Mouse (Mus musculus) gastrocnemius, adult 2 months (tissue): ENCODE measurements around the gene Plekho2. TPM values are rescaled to one million over a fixed set of nuclear protein-coding genes. Genes with fewer than 3 reads are reported as not detected.
A peak's percentile ranks its signal among the peaks of the same experiment; 100 is the strongest.

Source experiments
- DNase-seq: peaks from one replicate; pipeline ENCODE4 v3.0.0; 2022
- H3K27ac ChIP-seq: fragments of 200-600 bp; 2 replicates; pipeline ENCODE4 v1.8.1; 2022; ENCODE audit warnings: mild to moderate bottlenecking
- H3K4me3 ChIP-seq: fragments of 200-600 bp; 2 replicates; pipeline ENCODE4 v1.8.1; 2022; ENCODE audit warnings: mild to moderate bottlenecking, moderate library complexity
- CTCF ChIP-seq: fragments of 200-600 bp; IDR thresholded peaks from 2 replicates; pipeline ENCODE4 v1.8.1; 2022; ENCODE audit warnings: antibody characterized with exemption, mild to moderate bottlenecking, moderate library complexity
- intact Hi-C: fragments of 180-260 bp; cut with DNase I; formaldehyde crosslinking; loops from one replicate; pipeline ENCODE4 v1.15.1; 2025
- total RNA-seq, 2 experiments: library from RNA; stranded (reverse); gene quantifications; 2 replicates each; pipeline ENCODE4 v1.2.3; 2021

Gene Plekho2
- total RNA-seq, 2 experiments from 2014 or later = 4.4 to 4.5 TPM

DNA sequence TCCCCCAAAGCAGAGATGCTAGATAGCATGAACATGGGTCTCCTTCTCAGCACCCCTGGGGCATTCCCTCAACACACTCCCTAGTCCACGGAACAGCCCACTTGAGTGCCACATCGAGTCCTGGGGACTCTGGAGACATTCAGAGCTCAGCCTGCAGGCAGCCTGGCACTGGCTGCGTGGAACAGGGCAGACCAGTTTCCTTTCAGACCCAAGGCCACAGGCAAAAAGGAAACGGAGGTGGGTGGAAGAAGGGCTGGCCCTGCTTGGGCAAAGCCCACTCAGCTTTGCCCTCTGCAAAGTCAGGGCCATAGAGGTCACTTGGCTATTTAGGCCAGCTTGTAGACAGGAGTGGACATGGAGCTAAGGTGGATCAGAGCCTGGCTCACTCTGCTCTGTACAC, 32.0 kb downstream of the Plekho2 start:
- no peak for TF ChIP-seq CTCF
- intact Hi-C loops = no loop called here
- no peak overlapping the region for H3K4me3 ChIP-seq
- no peak for DNase-seq
- H3K27ac ChIP-seq = peak overlapping the region; percentile 29

DNA sequence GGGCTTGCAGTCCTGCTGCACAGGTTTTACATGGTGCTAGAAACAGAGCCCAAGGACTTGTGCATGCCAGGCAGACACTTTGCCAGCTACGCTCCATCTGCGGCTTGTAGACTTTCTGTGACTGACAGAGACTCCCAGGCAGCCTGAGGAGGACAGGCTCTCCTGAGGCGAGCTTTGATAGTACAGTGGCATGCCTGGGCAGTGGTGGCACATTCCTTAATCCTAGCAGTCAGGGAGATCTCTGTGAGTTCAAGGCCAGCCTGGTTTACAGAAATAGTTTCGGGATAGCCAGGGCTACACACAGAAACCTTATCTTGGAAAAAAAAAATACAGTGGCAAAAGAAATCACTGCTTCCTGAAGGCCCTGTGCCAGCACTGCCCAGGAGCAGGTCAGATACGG, 32.7 kb downstream of the Plekho2 start:
- peak overlapping the region; percentile 76 for H3K27ac ChIP-seq

DNA sequence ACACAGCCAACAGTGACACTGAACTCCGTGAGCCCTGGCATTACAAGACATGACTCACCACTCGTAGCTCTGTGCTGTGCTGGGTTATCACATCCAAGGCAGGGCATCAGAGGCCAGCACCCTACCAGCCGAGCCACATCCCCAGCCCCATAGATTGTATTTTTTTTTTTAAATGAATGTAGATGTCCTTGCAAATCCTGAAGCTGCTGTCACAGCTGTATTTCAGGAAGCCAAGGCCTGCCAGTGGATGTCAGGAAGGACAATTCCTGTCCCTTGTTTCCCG, 33.5 kb downstream of the Plekho2 start:
- Histone ChIP-seq H3K27ac (peak overlapping the region; percentile 76), H3K4me3 (no peak overlapping the region)
- DNase-seq = peak; percentile 53
- intact Hi-C loops = no loop called here
- no peak for TF ChIP-seq CTCF

More for the DNA sequence above, 32.7 kb downstream of the Plekho2 start:
- TF ChIP-seq CTCF = no peak
- no peak for DNase-seq
- intact Hi-C loops = no loop called here
- H3K4me3 ChIP-seq = no peak overlapping the region

DNA sequence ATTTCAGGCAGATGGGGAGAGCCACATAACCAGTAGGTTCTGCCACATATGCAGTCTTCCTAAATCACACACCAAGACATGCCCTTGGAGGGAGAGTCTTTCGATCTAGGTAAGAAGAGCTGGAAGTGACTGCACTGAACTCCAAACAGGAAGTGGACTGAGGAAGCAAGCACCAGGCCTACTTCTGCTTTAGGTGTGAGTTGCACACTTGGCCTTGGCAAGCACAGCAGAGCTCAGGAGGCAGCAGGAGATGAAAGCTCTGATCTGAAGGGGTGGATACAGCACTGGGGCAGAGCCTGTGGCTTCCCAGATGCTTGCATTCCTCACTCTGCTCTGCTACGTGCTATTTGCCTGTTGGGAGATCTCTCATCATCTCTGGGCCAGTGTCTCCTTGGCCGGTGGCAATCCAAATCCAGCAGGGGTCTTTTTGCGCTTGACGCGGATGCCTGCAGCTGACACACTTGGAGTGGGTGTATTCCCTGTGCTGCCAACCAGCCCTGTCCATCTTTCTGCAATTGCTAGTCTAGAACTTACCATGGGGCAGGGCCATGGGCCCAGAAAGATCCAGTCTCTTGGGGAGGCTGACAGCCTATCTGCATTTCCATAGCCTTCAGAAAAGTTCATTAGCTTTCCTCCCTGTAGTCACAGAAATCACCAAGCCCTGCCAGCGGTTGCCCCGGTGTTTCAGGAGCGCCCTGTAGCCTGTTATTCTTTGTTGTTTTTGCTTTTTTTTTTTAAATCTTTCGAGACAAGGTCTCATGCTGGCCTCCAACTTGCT, 34.0 kb downstream of the Plekho2 start:
- Histone ChIP-seq H3K4me3 (no peak overlapping the region), H3K27ac (peak overlapping the region; percentile 76)
- no peak for TF ChIP-seq CTCF
- intact Hi-C loops = no loop called here
- peak; percentile 22 for DNase-seq

DNA sequence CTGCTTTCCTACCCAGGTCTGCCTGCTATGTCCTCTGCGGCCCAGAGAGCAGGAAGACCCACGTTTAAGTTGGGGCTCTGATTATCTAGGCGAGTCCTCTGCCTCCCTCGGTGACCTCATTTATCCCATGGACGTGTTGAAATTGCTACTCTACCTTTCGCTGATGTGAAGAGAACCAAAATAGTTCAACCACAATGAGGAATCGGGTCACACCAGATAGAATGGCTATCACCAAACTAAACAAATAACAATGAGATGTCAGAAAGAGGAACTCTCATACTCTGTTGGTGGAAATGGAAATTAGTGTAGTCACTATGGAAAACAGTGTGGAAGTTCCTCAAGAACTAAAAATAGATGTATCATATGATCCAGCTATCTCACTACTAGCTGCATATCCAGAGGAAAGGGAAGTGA, 37.7 kb downstream of the Plekho2 start:
- no peak for TF ChIP-seq CTCF
- Histone ChIP-seq H3K27ac (peak overlapping the region; percentile 81), H3K4me3 (peak overlapping the region; percentile 3; the same call in 1 of the 2 replicates)
- DNase-seq = no peak
- intact Hi-C loops = loop anchor here (5.0 kb wide), 1 partner anchor 35 kb away; no protein-coding TSS in a partner anchor

DNA sequence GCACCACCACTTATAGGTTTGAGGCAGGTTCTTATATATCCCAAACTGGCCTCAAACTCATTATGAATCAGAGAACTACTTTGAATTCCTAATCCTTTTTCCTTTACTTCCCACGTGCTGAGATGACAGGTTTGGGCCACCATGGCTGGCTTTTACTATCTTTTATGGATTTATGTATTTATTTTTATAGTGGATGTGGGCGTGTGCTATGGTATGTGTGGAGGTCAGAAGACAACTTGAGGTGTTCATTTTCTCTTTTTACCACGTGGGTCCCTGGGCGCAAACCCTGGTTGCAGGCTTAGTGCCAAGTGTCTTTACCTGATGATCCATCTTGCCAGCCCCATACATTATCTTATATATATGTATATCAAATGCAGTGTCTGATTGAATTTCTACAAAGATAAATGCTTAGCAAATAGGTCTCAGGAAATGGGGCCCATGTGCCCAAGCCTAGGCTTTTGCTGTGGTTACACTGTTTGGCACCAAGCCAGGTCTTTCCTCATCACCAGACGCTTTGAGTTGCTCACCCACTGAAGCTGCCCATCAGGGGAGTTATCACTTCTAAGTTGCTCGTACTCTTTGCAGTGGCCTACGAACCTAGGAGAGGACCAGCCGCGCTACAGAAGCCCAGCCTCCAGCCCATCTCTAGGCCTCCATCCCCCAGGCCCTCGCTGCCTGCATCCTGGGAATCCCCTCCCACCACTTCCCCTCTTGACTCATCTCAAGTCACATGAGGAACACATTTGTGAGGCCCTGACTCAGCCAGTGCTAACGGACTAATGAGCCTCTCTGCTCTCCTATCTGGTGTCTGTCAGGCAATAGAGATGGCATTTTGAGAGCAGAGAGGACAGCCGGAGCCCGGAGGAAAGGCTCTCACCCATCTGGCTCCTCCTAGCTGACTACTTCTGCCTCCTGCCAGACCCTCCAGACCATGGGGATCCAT, 38.4 kb downstream of the Plekho2 start:
- Histone ChIP-seq H3K27ac (peak overlapping the region; percentile 81), H3K4me3 (peak overlapping the region; percentile 3; the same call in 1 of the 2 replicates)
- intact Hi-C loops = loop anchor here (5.0 kb wide), 1 partner anchor 36 kb away; no protein-coding TSS in a partner anchor
- TF ChIP-seq CTCF = no peak
- DNase-seq = peak; percentile 60

DNA sequence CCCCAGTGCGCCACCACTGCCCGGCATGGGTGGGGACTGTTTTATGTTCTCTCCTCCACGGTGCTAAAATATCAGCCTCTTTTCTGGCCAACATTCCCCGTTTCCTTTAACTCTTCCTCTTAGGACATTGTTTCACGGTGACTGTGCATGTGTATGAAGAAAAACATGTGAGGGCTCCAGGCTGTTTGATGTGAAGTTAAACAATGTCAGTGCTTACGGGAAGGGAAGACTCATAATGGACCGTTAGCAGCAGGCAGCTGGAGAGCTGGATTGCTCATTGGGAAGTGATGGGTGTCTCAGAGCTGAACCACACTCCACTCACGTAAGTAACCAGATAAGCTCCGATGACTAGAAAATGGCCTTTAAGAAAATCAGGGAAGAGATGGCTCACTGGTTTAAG, 40.1 kb downstream of the Plekho2 start:
- DNase-seq = no peak
- no peak overlapping the region for H3K27ac ChIP-seq
- intact Hi-C loops = loop anchor here (5.0 kb wide), 1 partner anchor 38 kb away; no protein-coding TSS in a partner anchor
- no peak for TF ChIP-seq CTCF
- no peak overlapping the region for H3K4me3 ChIP-seq

DNA sequence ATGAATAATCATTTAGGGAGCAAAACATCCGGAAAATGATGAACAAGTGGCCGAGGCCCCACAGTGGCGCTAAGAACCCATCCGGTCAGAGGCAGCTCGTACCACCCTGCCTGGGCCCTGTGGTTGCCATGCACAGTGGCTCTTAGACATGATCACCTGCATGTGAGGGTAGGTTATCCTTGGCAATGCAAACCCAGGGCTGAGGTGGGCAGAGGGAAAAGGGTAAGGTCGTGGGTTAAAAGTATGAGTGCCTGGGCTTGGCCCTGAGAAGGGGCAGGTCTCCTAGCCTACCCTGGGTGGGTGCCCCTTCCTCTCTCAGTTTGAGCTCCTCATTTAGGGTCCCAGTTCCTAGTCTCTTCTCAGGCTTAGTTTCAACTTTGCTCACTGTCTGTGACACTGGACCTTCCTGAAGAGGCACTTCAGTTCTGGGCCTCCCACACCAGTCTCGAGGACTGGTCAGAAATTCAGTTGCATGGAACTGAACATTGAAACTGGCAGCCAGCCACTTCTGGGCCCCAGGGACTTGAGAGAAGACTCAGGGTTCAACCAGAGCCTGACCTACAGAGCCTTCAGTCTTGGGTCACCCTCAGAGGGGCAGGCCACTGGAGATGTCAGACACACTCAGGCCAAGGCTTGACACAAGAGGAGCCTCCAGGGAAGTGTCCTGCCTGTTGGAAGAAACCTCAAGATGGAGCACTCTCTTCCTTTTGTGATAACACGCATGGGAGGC, 41.8 kb downstream of the Plekho2 start:
- Histone ChIP-seq H3K4me3 (no peak overlapping the region), H3K27ac (no peak overlapping the region)
- intact Hi-C loops = no loop called here
- TF ChIP-seq CTCF = no peak
- peak; percentile 66 for DNase-seq

DNA sequence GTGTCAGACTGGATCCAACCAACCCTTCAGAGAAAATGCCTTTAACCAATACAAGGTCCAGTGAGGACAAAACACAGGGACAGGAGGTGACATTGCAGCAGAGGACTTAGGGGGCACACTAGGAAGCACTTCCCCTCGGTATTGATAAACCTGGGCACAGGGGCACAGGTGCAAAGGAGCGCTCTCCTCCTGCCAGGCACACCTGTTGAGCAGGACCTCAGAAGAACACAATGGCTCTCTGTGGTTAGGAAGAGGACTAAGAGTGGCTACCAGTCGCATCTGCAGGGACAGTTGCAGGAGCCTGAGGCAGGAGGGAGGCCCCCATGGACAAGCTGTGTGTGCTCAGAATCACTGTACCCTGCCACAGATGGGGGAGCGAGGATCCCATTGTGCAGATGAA, 43.3 kb downstream of the Plekho2 start:
- intact Hi-C loops = no loop called here
- no peak for DNase-seq
- Histone ChIP-seq H3K4me3 (no peak overlapping the region), H3K27ac (peak overlapping the region; percentile 32; the same call in 1 of the 2 replicates)
- TF ChIP-seq CTCF = no peak

DNA sequence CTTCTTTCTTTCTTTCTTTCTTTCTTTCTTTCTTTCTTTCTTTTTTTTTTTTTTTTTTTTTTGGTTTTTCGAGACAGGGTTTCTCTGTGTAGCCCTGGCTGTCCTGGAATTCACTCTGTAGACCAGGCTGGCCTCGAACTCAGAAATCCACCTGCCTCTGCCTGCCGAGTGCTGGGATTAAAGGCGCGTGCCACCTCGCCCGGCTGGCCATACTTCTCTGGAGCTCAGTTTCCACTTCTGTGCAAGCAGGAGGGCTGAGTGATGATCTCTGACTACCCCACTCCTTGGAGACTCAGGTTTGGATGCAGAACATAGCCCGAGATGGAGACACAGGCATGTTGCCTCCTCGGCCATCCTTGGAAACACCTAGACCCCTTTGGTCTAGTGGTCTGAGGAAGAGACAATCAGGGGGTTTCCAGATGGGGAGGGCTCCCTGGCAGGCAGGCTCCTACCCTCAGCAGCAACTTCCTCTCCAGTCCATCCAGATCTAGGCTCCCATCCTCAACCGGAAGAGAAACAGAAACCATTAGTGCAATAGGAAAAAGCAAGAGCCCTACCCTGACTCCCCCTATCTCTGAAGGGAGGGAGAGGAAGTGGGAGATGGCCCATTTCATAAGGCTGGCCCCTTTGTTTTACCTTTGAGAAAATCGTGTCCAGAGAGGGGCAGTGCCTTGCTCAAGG, 43.9 kb downstream of the Plekho2 start:
- no peak overlapping the region for H3K4me3 ChIP-seq
- intact Hi-C loops = no loop called here
- peak overlapping the region; percentile 54 for H3K27ac ChIP-seq
- no peak for DNase-seq
- TF ChIP-seq CTCF = no peak

DNA sequence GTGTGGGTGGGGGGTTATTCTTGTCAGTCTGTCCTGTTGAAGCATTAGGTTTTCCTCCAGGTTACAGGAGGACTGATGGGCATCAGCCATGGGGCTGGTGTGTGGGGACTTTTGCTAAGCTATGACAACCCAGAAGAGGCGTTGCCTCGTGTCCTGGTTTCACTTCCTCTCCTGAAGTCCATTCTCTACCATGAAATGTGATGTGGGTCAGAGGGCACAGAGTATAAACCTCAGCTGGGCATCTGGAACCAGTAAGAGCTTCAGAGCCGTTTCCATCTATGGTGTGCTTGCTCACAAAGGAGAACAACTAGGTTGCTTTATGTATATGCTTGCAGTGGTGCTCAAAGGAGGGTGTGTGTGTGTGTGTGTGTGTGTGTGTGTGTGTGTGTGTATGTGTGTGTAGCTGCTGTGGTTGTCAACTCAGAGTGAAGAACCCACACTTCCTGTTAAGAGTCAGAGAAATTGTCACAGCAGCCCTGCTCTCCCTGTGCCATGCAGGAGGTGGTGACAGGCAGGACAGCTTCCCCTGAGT, 44.6 kb downstream of the Plekho2 start:
- DNase-seq = peak; percentile 29
- intact Hi-C loops = no loop called here
- H3K4me3 ChIP-seq = no peak overlapping the region
- TF ChIP-seq CTCF = no peak
- H3K27ac ChIP-seq = no peak overlapping the region

DNA sequence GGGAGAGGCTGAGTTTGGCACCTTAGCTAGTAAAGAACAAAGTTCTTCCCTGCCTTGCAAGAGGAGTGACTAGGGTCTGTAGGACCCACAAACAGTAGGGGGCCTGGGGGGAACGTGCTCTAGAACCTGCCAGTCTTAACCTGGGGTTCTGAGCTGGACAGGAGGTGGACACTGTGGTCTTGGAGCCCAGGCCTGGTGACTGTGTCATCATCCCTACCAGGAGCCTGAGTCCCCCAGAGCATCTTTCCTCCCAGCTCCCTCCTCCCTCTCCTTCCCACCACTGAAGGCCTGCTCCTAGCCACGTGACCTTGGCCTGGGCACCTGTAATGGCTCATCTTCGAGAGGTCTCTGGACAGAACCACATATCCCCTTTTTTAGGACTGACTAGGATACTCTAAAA, 45.7 kb downstream of the Plekho2 start:
- TF ChIP-seq CTCF = no peak
- Histone ChIP-seq H3K4me3 (no peak overlapping the region), H3K27ac (no peak overlapping the region)
- no peak for DNase-seq
- intact Hi-C loops = no loop called here
